Mouse (Mus musculus) intestine, embryonic 16.5 days (tissue): ENCODE data around the gene F2rl1. TPM values are rescaled to one million over a fixed set of nuclear protein-coding genes. Genes with fewer than 3 reads are reported as not detected.

ENCODE experiments used
- ATAC-seq: fragments of 200-750 bp; cut with Nextera tagmentation; 2 replicates; pipeline ENCODE4 v1.8.0; 2017; ENCODE audit warnings: moderate TSS enrichment, moderate library complexity
- H3K27ac ChIP-seq: fragments of 300-500 bp; sonication (generic); 2 replicates; pipeline ENCODE4 v1.5.1; 2014; ENCODE audit warnings: mild to moderate bottlenecking, low read length
- H3K27me3 ChIP-seq: fragments of 300-500 bp; sonication (generic); replicated peaks from 2 replicates; pipeline ENCODE4 v1.6.1; 2014; ENCODE audit warnings: low read length, control low read depth, mixed read lengths; ENCODE audit not compliant: control insufficient read depth, insufficient read depth
- H3K36me3 ChIP-seq: fragments of 300-500 bp; sonication (generic); 2 replicates; pipeline ENCODE4 v1.6.1; 2014; ENCODE audit warnings: low read length, control low read depth; ENCODE audit not compliant: control insufficient read depth, insufficient read depth
- H3K4me1 ChIP-seq: fragments of 300-500 bp; sonication (generic); 2 replicates; pipeline ENCODE4 v1.6.1; 2014; ENCODE audit warnings: low read length, control low read depth, mixed read lengths; ENCODE audit not compliant: control insufficient read depth, insufficient read depth
- H3K4me2 ChIP-seq: fragments of 300-500 bp; sonication (generic); 2 replicates; pipeline ENCODE4 v1.6.1; 2014; ENCODE audit warnings: low read depth, low read length, control low read depth
- H3K4me3 ChIP-seq: fragments of 300-500 bp; sonication (generic); 2 replicates; pipeline ENCODE4 v1.5.1; 2014; ENCODE audit warnings: mild to moderate bottlenecking, low read length
- H3K9ac ChIP-seq: fragments of 300-500 bp; sonication (generic); 2 replicates; pipeline ENCODE4 v1.6.1; 2014; ENCODE audit warnings: low read depth, low read length
- H3K9me3 ChIP-seq: fragments of 300-500 bp; sonication (generic); 2 replicates; pipeline ENCODE4 v1.6.1; 2016; ENCODE audit warnings: low read length, control low read depth; ENCODE audit not compliant: control insufficient read depth
- WGBS: fragments of 180-500 bp; shearing (Covaris S2); extraction: QIAGEN DNeasy Blood & Tissue Kit; methylation state at CpG from one replicate; pipeline ENCODE4 v1.1.7; 2014; 5-methylcytosine and 5-hydroxymethylcytosine counted together
- polyA plus RNA-seq: library from polyadenylated mRNA; unstranded; fragments of >200 nt; fragmentation: Nextera tagmentation; extraction: Ambion mirVana; gene quantifications from 2 replicates; pipeline ENCODE4 v1.2.1, GENCODE M21; 2015

The F2rl1 gene
- polyA plus RNA-seq, 1 experiment from 2014 or later: 23.0 TPM

DNA sequence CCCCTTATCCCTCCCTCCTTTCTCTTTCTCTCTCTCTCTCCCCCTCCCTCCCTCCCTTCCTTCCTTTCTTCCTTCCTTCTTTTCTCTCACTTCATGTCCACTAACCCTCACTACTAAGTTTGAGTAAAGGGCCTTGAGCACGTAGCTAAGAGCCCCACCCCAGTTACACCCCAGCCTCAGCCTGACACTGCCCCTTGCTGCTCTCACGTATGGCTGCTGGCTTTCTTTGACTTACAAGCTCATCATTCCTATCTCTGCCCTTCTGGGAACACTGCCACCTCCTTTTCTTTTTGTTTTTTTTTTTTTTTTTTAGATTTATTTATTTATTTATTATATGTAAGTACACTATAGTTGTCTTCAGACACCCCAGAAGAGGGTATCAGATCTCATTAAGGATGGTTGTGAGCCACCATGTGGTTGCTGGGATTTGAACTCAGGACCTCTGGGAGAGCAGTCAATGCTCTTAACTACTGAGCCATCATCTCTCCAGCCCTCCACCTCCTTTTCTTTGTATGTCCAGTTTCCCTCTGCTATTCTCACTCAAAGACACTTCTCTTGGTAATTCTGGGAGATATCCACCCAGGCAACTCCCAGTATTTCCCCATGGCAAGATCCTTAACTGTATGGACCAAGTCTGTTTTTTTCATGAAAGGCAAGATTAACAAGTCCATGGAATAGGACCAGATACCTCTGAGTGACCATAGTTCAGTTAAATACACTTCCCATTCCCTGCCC, 25.8 kb upstream of the F2rl1 start:
- Histone ChIP-seq H3K9me3 (no peaks in the 10 kb centered on the region), H3K36me3 (no peaks in the 10 kb centered on the region), H3K4me3 (no peak overlapping the region), H3K9ac (no peak overlapping the region), H3K4me1 (peaks cover 18% of the 10 kb centered on the region), H3K4me2 (no peak overlapping the region), H3K27me3 (no peaks in the 10 kb centered on the region), H3K27ac (no peak overlapping the region)
- no peak for ATAC-seq
- WGBS: 69% methylated on average over 2 of the region's 2 CpGs

GRCm38 (mm10) chr13:95549421-95549820, 24.4 kb upstream of the F2rl1 start:
- Histone ChIP-seq H3K4me3 (0 out of 2 replicates have a peak overlapping the region, but pooled peaks have one; percentile 3), H3K27ac (peak overlapping the region; percentile 47), H3K9me3 (no peaks in the 10 kb centered on the region), H3K9ac (no peak overlapping the region; the same call in 1 of the 2 replicates), H3K27me3 (no peaks in the 10 kb centered on the region), H3K4me1 (peaks cover 18% of the 10 kb centered on the region), H3K4me2 (peak overlapping the region; percentile 9; the same call in 1 of the 2 replicates), H3K36me3 (no peaks in the 10 kb centered on the region)
- WGBS: 29% methylated on average over 3 of the region's 3 CpGs
- no peak for ATAC-seq

- 0 out of 2 replicates have a peak overlapping the region, but pooled peaks have one; percentile 39 for H3K27ac ChIP-seq
- WGBS: 15% methylated on average over 6 of the region's 6 CpGs
- no peak; the same call in 1 of the 2 replicates for ATAC-seq
Observed at GRCm38 (mm10) chr13:95548856-95549255, 23.8 kb upstream of the F2rl1 start.

DNA sequence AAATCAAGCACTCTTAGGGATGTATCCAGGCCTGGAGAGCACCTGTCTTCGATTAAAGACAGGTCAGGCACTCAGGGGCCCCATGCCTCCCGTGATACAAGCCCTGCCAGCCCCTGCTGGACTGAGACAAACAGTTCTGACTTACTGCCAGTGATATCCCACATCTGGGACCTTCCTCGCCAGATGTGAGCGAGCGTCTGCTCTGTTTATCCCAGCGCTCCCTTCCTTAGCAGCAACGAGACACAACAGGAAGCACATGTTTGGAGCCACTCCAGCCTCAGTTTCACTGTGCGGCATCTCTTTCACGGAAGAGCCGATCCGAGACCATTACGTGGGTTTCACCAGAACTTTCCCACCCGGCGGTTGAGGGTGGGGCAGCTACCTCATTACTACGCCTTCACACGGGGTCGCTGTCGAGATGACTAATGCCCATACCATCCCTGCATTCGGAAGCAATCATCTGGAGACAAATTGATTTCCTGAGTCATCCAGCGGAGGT, 23.3 kb upstream of the F2rl1 start:
- Histone ChIP-seq H3K27me3 (no peaks in the 10 kb centered on the region), H3K4me1 (peaks cover 18% of the 10 kb centered on the region), H3K36me3 (no peaks in the 10 kb centered on the region), H3K4me2 (peak overlapping the region; percentile 41), H3K9ac (no peak overlapping the region), H3K9me3 (no peaks in the 10 kb centered on the region), H3K4me3 (peak overlapping the region; percentile 37), H3K27ac (peak overlapping the region; percentile 61)
- 21% methylated on average over 20 of the region's 20 CpGs for WGBS
- peak; percentile 80 for ATAC-seq

More at GRCm38 (mm10) chr13:95548856-95549255, 23.8 kb upstream of the F2rl1 start:
- no peaks in the 10 kb centered on the region for H3K9me3 ChIP-seq
- peak overlapping the region; percentile 29 for H3K4me3 ChIP-seq
- H3K9ac ChIP-seq: no peak overlapping the region
- H3K4me1 ChIP-seq: peaks cover 18% of the 10 kb centered on the region
- peak overlapping the region; percentile 41 for H3K4me2 ChIP-seq
- H3K27me3 ChIP-seq: no peaks in the 10 kb centered on the region
- no peaks in the 10 kb centered on the region for H3K36me3 ChIP-seq

- 42% methylated on average over 12 of the region's 12 CpGs for WGBS
- no peak overlapping the region for H3K4me3 ChIP-seq
- peaks cover 18% of the 10 kb centered on the region for H3K4me1 ChIP-seq
- H3K36me3 ChIP-seq: no peaks in the 10 kb centered on the region
- no peak overlapping the region for H3K4me2 ChIP-seq
- H3K9ac ChIP-seq: no peak overlapping the region
- no peaks in the 10 kb centered on the region for H3K9me3 ChIP-seq
- peak overlapping the region; percentile 46 for H3K27ac ChIP-seq
- peak; percentile 31; the same call in 1 of the 2 replicates for ATAC-seq
- H3K27me3 ChIP-seq: no peaks in the 10 kb centered on the region
Observed at GRCm38 (mm10) chr13:95547090-95547611, 22.1 kb upstream of the F2rl1 start.

DNA sequence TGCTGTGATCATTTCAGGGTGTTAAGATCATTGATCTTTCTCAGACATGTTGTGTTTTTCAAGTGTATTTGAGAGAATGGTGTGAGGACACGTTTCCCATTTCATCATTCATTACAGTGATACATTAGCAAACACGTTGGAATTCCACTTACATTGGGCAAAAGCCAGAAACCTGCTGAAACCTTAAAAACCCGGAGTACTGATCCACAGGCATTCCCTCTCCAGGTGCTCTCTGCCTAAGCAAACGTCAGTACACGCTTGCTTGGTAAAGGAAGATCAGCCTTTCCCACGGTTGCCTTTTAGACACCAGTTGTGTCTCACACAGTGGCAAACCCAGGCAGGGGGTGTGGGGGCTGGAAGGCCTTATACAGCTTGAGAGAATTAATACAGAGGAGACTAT, 21.2 kb upstream of the F2rl1 start:
- WGBS: 50% methylated on average over 6 of the region's 6 CpGs
- Histone ChIP-seq H3K27ac (no peak overlapping the region), H3K9me3 (no peaks in the 10 kb centered on the region), H3K36me3 (no peaks in the 10 kb centered on the region), H3K9ac (no peak overlapping the region), H3K4me1 (peaks cover 18% of the 10 kb centered on the region), H3K4me2 (no peak overlapping the region), H3K27me3 (no peaks in the 10 kb centered on the region), H3K4me3 (no peak overlapping the region)
- ATAC-seq: no peak

GRCm38 (mm10) chr13:95545729-95546186, 20.7 kb upstream of the F2rl1 start:
- no peak for ATAC-seq
- no peaks in the 10 kb centered on the region for H3K27me3 ChIP-seq
- H3K4me1 ChIP-seq: peaks cover 18% of the 10 kb centered on the region
- no peak overlapping the region for H3K4me2 ChIP-seq
- no peak overlapping the region for H3K9ac ChIP-seq
- WGBS: 59% methylated on average over 7 of the region's 7 CpGs
- 0 out of 2 replicates have a peak overlapping the region, but pooled peaks have one; percentile 39 for H3K27ac ChIP-seq
- H3K4me3 ChIP-seq: no peak overlapping the region
- H3K36me3 ChIP-seq: no peaks in the 10 kb centered on the region
- no peaks in the 10 kb centered on the region for H3K9me3 ChIP-seq

GRCm38 (mm10) chr13:95538021-95538420, 13.0 kb upstream of the F2rl1 start:
- no peak for ATAC-seq
- Histone ChIP-seq H3K4me2 (no peak overlapping the region), H3K4me3 (no peak overlapping the region), H3K27ac (no peak overlapping the region), H3K9ac (no peak overlapping the region), H3K9me3 (no peaks in the 10 kb centered on the region), H3K4me1 (peaks cover 21% of the 10 kb centered on the region), H3K36me3 (no peaks in the 10 kb centered on the region), H3K27me3 (no peaks in the 10 kb centered on the region)
- 74% methylated on average over 5 of the region's 5 CpGs for WGBS

DNA sequence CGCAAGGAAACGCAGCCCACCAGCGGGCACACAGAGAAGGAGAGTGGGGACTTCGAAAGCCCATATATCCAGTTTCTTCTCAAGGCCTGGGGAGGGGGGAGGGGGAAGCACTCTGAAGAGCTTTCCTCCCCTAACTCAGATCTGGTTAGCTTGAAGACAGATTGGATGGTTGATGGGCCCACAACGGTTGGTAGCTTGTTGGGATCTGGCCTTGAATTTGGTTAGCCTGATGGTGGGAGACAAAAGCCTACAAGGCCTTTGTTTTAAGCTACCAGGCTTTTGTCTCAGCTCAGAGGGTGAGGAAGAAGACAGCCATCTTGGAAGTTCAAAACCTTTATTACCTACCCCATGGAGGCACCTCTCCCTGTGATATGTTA, 11.1 kb upstream of the F2rl1 start:
- Histone ChIP-seq H3K4me2 (no peak overlapping the region), H3K27me3 (no peaks in the 10 kb centered on the region), H3K4me3 (no peak overlapping the region), H3K36me3 (no peaks in the 10 kb centered on the region), H3K9me3 (no peaks in the 10 kb centered on the region), H3K9ac (no peak overlapping the region), H3K4me1 (peaks cover 23% of the 10 kb centered on the region), H3K27ac (no peak overlapping the region)
- ATAC-seq: no peak
- 40% methylated on average over 5 of the region's 5 CpGs for WGBS
